Mouse (Mus musculus): ENCODE measurements at regions not wholly inside any gene's neighbourhood (a gene's known extent, or its start where the extent isn't known, plus 50 kb on each side); places are given as distances from the start of the nearest gene placed in this dataset.

DNA sequence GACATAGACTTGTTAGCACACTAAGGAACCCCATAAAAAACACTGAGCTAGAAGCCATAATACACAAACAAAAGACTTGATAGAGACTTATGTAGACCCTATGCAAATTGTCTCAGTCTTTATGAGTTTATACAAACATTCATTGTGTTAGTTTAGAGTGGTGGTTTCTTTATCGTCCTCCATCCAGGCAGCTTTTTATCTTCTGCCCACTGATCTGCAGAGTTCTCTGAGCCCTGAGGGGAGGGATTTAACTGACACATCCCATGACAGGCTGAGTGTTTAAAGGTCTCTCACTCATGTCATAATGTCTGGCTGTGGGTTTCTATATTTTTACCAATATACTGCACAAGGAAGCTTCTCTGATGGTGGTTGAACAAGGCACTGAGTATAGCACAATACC, 175.7 kb upstream of the Sema3d start:
- Histone ChIP-seq H3K27me3 (ENCODE audit: control insufficient read depth, insufficient read depth, low read length) (no peaks in the 10 kb centered on the region), H3K4me2 (replicated peaks; ENCODE audit: low read depth) (no peak overlapping the region), H3K36me3 (ENCODE audit: control insufficient read depth, insufficient read depth, low read length) (no peaks in the 10 kb centered on the region), H3K9ac (ENCODE audit: low read length) (no peak overlapping the region), H3K4me1 (replicated peaks; ENCODE audit: control insufficient read depth, insufficient read depth) (no peaks in the 10 kb centered on the region), H3K4me3 (ENCODE audit: low read depth, low read length) (no peak overlapping the region), H3K9me3 (ENCODE audit: control insufficient read depth, low read length) (no peaks in the 10 kb centered on the region), H3K27ac (replicated peaks) (no peak overlapping the region)
- TF ChIP-seq EP300 (optimal IDR thresholded peaks at IDR 0.05) (no peak), CTCF (IDR thresholded peaks at IDR 0.05; ENCODE audit: low read depth) (no peak)
- WGBS = 58% methylated on average over 1 of the region's 1 CpGs
- no peak for DNase-seq (ENCODE audit: low spot score)
- ATAC-seq (ENCODE audit: low FRiP score, low TSS enrichment) = no peak

DNA sequence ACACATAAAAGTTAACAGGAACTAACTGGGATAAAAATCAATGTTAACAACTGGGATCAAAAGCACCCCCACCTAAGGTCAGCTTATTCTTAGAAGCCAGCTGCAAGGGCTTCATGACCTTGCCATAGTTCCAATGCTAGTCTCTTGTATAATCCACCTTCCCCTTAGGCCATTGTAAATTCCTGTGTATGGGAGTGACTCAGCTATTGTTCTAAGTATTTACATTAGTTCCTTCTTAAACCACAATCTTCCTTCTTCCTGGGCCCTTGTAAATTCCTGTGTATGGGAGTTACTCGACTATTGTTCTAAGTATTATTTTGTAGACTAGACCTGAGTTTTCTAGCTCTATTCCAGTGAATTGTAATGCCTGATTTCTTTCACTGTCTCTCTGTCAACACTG, 173.6 kb upstream of the Sema3d start:
- ATAC-seq (ENCODE audit: low FRiP score, low TSS enrichment) = no peak
- 66% methylated on average over 1 of the region's 1 CpGs for WGBS
- H3K36me3 ChIP-seq (ENCODE audit: control insufficient read depth, insufficient read depth, low read length) = no peaks in the 10 kb centered on the region
- H3K4me2 ChIP-seq (replicated peaks; ENCODE audit: low read depth) = no peak overlapping the region
- H3K4me1 ChIP-seq (replicated peaks; ENCODE audit: control insufficient read depth, insufficient read depth) = no peaks in the 10 kb centered on the region
- no peaks in the 10 kb centered on the region for H3K27me3 ChIP-seq (ENCODE audit: control insufficient read depth, insufficient read depth, low read length)
- TF ChIP-seq EP300 (optimal IDR thresholded peaks at IDR 0.05) (no peak), CTCF (IDR thresholded peaks at IDR 0.05; ENCODE audit: low read depth) (no peak)
- H3K27ac ChIP-seq (replicated peaks) = no peak overlapping the region
- DNase-seq (ENCODE audit: low spot score) = no peak
- H3K9ac ChIP-seq (ENCODE audit: low read length) = no peak overlapping the region
- no peaks in the 10 kb centered on the region for H3K9me3 ChIP-seq (ENCODE audit: control insufficient read depth, low read length)
- H3K4me3 ChIP-seq (ENCODE audit: low read depth, low read length) = no peak overlapping the region

DNA sequence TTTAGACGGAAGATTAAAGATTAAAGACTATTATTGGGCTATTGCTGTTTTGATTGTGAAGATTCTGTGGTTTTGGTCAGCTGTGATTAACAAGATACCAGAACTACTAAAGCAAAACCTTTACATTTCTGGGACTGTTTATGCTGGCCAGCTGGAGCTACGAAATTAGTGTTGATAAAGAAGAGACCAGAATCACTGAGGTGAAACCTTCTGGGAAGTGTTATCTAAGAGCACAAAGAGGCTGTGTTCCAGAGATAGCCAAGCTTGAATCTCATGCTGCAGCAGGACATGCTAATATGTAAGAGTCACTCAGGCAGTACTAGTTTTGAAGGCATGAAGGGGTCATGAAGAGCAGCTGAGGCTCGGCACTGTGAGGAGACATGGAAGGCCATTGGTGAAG, 169.7 kb upstream of the Sema3d start:
- no peak for TF ChIP-seq EP300 (optimal IDR thresholded peaks at IDR 0.05)
- Histone ChIP-seq H3K27me3 (ENCODE audit: control insufficient read depth, insufficient read depth, low read length) (no peaks in the 10 kb centered on the region), H3K9me3 (ENCODE audit: control insufficient read depth, low read length) (no peaks in the 10 kb centered on the region), H3K4me2 (replicated peaks; ENCODE audit: low read depth) (no peak overlapping the region), H3K4me3 (ENCODE audit: low read depth, low read length) (no peak overlapping the region), H3K27ac (replicated peaks) (no peak overlapping the region), H3K9ac (ENCODE audit: low read length) (no peak overlapping the region), H3K4me1 (replicated peaks; ENCODE audit: control insufficient read depth, insufficient read depth) (no peaks in the 10 kb centered on the region), H3K36me3 (ENCODE audit: control insufficient read depth, insufficient read depth, low read length) (no peaks in the 10 kb centered on the region)
- WGBS = 78% methylated on average over 3 of the region's 3 CpGs
- no peak for ATAC-seq (ENCODE audit: low FRiP score, low TSS enrichment)
- no peak for DNase-seq (ENCODE audit: low spot score)

DNA sequence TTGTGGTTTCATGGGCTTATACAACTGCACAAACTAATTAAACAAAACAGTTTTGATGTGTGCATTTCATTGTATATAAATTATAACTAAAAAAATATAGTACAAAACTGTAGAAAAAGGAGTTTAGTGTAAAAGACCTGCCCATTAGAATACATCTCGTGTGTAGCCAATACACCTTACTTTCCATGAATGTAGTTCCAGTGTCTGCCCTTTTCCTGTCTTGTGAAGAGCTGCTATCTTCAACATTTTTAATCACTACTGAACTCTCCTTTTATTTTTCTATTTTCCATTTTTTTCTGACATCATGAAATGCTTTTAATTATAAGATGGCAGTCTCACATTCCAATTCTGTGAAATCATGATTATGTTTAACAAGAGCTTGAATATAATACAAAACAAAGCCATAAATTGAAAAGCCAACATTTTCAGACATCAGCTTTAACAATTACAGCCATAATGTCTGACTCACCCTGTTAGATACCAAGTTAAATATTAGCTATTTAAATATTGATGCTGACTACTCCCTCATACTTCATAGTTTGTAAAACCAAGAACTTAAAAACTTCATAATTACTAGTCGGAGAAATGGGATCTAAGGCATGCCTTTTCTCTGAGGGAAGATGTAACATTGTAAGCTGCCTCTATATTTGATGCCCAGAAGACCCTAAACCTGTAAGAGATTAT, 163.6 kb upstream of the Sema3d start:
- DNase-seq (ENCODE audit: low spot score) (no peak), ATAC-seq (ENCODE audit: low FRiP score, low TSS enrichment) (no peak)
- Histone ChIP-seq H3K4me3 (ENCODE audit: low read depth, low read length) (no peak overlapping the region), H3K9me3 (ENCODE audit: control insufficient read depth, low read length) (no peaks in the 10 kb centered on the region), H3K27ac (replicated peaks) (no peak overlapping the region), H3K36me3 (ENCODE audit: control insufficient read depth, insufficient read depth, low read length) (no peaks in the 10 kb centered on the region), H3K9ac (ENCODE audit: low read length) (no peak overlapping the region), H3K27me3 (ENCODE audit: control insufficient read depth, insufficient read depth, low read length) (no peaks in the 10 kb centered on the region), H3K4me1 (replicated peaks; ENCODE audit: control insufficient read depth, insufficient read depth) (no peaks in the 10 kb centered on the region), H3K4me2 (replicated peaks; ENCODE audit: low read depth) (no peak overlapping the region)
- no peak for TF ChIP-seq CTCF (IDR thresholded peaks at IDR 0.05; ENCODE audit: low read depth)
- no peak for TF ChIP-seq EP300 (optimal IDR thresholded peaks at IDR 0.05)
- 44% methylated on average over 2 of the region's 2 CpGs for WGBS

DNA sequence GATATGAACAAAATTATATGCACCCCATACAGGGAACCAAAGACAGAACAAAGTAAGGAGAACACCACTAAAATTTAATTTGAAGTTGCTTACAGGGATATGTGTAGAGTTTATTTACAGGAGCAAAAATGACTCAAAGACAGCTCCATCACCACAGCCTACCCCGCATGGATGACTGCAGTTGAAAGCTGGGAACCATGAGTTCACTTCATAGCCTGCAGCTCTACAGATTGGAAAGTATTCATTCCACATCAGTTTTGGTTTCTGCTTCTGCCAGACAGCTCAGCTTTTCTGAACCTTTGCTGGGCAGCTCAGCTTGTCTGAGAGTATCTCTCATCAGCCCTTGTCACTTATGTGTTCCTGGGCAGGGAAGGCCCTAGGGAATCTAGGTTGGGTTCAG, 160.6 kb upstream of the Sema3d start:
- Histone ChIP-seq H3K4me3 (ENCODE audit: low read depth, low read length) (no peak overlapping the region), H3K9ac (ENCODE audit: low read length) (no peak overlapping the region), H3K27me3 (ENCODE audit: control insufficient read depth, insufficient read depth, low read length) (no peaks in the 10 kb centered on the region), H3K36me3 (ENCODE audit: control insufficient read depth, insufficient read depth, low read length) (no peaks in the 10 kb centered on the region), H3K27ac (replicated peaks) (no peak overlapping the region), H3K4me1 (replicated peaks; ENCODE audit: control insufficient read depth, insufficient read depth) (no peaks in the 10 kb centered on the region), H3K4me2 (replicated peaks; ENCODE audit: low read depth) (no peak overlapping the region), H3K9me3 (ENCODE audit: control insufficient read depth, low read length) (no peaks in the 10 kb centered on the region)
- no peak for ATAC-seq (ENCODE audit: low FRiP score, low TSS enrichment)
- WGBS = 88% methylated on average over 1 of the region's 1 CpGs
- TF ChIP-seq CTCF (IDR thresholded peaks at IDR 0.05; ENCODE audit: low read depth) (no peak), EP300 (optimal IDR thresholded peaks at IDR 0.05) (no peak)
- DNase-seq (ENCODE audit: low spot score) = no peak

DNA sequence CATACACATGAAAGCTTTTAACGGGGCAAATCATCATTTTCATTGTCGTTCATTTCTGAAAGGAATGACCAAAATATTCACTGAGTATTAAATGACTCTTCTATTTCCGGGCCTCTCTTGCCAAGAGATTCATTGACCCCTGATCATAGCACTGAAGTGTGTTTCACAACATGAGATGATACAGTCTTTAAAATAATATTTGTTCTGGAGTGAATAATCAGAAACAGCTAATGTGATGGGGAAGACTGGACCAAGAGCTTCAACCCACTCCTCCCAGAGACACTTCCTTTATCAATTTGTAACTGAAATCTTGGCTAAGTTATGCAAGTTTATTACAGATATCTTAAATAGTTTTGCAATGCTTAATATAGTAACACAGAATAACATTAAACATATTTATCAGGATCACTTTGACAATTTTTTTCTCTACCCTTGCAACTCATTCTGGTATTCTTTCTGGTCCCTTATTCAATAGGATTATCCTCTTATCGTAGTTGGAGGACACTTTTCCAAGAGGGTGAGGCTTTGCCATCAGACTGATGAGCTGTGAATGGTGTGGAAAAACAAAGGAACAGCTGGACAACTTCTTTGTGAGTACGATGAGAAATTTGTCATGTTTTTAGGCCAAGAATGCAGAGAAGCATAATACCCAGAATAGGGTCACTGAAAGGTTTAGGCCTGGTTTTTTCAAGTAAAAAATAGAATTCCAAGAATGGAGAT, 149.6 kb upstream of the Sema3d start:
- no peak overlapping the region for H3K4me3 ChIP-seq (ENCODE audit: low read depth, low read length)
- H3K9me3 ChIP-seq (ENCODE audit: control insufficient read depth, low read length) = no peaks in the 10 kb centered on the region
- H3K27me3 ChIP-seq (ENCODE audit: control insufficient read depth, insufficient read depth, low read length) = no peaks in the 10 kb centered on the region
- no peak overlapping the region for H3K27ac ChIP-seq (replicated peaks)
- no peak for ATAC-seq (ENCODE audit: low FRiP score, low TSS enrichment)
- TF ChIP-seq EP300 (optimal IDR thresholded peaks at IDR 0.05) (no peak), CTCF (IDR thresholded peaks at IDR 0.05; ENCODE audit: low read depth) (no peak)
- no peaks in the 10 kb centered on the region for H3K36me3 ChIP-seq (ENCODE audit: control insufficient read depth, insufficient read depth, low read length)
- DNase-seq (ENCODE audit: low spot score) = no peak
- no peak overlapping the region for H3K4me2 ChIP-seq (replicated peaks; ENCODE audit: low read depth)
- no peak overlapping the region for H3K9ac ChIP-seq (ENCODE audit: low read length)
- H3K4me1 ChIP-seq (replicated peaks; ENCODE audit: control insufficient read depth, insufficient read depth) = no peaks in the 10 kb centered on the region
- 50% methylated on average over 5 of the region's 5 CpGs for WGBS

Measured in stomach, postnatal 0 days (tissue).